Mouse (Mus musculus) hindbrain, embryonic 14.5 days (tissue): ENCODE measurements around the gene Fam120a. TPM values are rescaled to one million over a fixed set of nuclear protein-coding genes. Genes with fewer than 3 reads are reported as not detected.

ENCODE experiments used
- ATAC-seq: fragments of 200-750 bp; cut with Nextera tagmentation; 2 replicates; pipeline ENCODE4 v1.8.0; 2017; ENCODE audit warnings: moderate number of reproducible peaks, mild to moderate bottlenecking, moderate TSS enrichment, moderate library complexity; ENCODE audit not compliant: low FRiP score
- DNase-seq: peaks from one replicate; pipeline ENCODE4 v3.0.0-alpha.2; 2015; ENCODE audit warnings: low spot score
- H3K27ac ChIP-seq: fragments of 300-500 bp; sonication (generic); 2 replicates; pipeline ENCODE4 v1.5.1; 2014; ENCODE audit warnings: mild to moderate bottlenecking, moderate library complexity
- H3K27me3 ChIP-seq: fragments of 300-500 bp; sonication (generic); 2 replicates; pipeline ENCODE4 v1.6.1; 2014; ENCODE audit warnings: mild to moderate bottlenecking, low read length, mixed read lengths; ENCODE audit not compliant: control insufficient read depth, insufficient read depth
- H3K36me3 ChIP-seq: fragments of 300-500 bp; sonication (generic); replicated peaks from 2 replicates; pipeline ENCODE4 v1.6.1; 2014; ENCODE audit not compliant: control insufficient read depth, insufficient read depth
- H3K4me1 ChIP-seq: fragments of 300-500 bp; sonication (generic); replicated peaks from 2 replicates; pipeline ENCODE4 v1.6.1; 2014; ENCODE audit warnings: antibody characterized with exemption, low read length, mixed read lengths; ENCODE audit not compliant: control insufficient read depth, insufficient read depth
- H3K4me2 ChIP-seq: fragments of 300-500 bp; sonication (generic); replicated peaks from 2 replicates; pipeline ENCODE4 v1.6.1; 2014; ENCODE audit warnings: mild to moderate bottlenecking, moderate library complexity
- H3K4me3 ChIP-seq: fragments of 300-500 bp; sonication (generic); replicated peaks from 2 replicates; pipeline ENCODE4 v1.5.1; 2014; ENCODE audit warnings: mild to moderate bottlenecking, low read length
- H3K9ac ChIP-seq: fragments of 300-500 bp; sonication (generic); 2 replicates; pipeline ENCODE4 v1.6.1; 2014
- H3K9me3 ChIP-seq: fragments of 300-500 bp; sonication (generic); 2 replicates; pipeline ENCODE4 v1.6.1; 2016; ENCODE audit warnings: low read length; ENCODE audit not compliant: control insufficient read depth
- WGBS: fragments of 180-500 bp; shearing (Covaris S2); extraction: QIAGEN DNeasy Blood & Tissue Kit; methylation state at CpG from one replicate; pipeline ENCODE4 v1.1.7; 2014; 5-methylcytosine and 5-hydroxymethylcytosine counted together
- polyA plus RNA-seq: library from polyadenylated mRNA; unstranded; fragments of >200 nt; fragmentation: Nextera tagmentation; extraction: Ambion mirVana; gene quantifications from 2 replicates; pipeline ENCODE4 v1.2.1, GENCODE M21; 2014

Fam120a gene
- polyA plus RNA-seq, 1 experiment from 2014 or later: 16.6 TPM

DNA sequence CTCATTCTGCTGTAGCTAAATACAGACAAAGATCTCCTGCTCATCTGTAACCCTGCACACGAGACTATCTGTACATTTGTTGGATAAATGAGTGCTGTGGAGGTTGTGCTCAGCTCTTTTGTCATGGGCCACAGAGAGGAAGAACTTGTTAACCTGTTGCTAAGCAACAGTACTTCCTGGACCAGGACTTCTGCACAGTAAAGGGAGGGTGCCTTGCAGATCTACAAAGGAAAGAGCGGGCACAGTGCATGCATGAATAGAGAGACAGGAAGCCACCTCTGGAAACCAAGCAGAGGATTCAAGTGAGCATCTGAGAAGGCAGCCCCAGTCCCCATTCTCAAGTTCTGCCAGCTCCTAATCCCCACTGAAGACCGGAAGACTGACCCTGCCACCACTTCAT lies 27.1 kb upstream of the Fam120a start:
- no peak overlapping the region for H3K4me2 ChIP-seq
- no peak for DNase-seq

DNA sequence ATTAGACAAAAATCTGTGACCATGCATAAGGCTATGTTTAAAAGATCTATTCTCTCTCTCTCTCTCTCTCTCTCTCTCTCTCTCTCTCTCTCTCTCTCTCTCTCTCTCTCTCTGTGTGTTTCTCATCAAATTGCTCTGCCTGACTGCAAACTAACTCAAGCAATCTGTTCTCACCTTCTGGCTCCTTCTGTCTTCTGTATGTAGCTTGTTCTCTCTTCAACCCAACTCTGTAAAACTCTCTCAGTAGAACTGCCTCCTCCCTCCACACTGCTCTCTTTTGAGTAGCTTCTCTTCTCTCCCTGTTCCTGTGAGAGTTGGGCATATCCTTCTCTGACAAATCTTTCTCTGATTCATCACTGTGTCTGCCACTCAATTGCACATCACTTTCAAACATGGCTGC lies 25.1 kb upstream of the Fam120a start:
- no peaks in the 10 kb centered on the region for H3K4me1 ChIP-seq
- H3K27ac ChIP-seq: no peak overlapping the region
- H3K4me3 ChIP-seq: no peak overlapping the region
- H3K9me3 ChIP-seq: no peaks in the 10 kb centered on the region
- H3K9ac ChIP-seq: no peak overlapping the region
- H3K4me2 ChIP-seq: no peak overlapping the region
- no peak for ATAC-seq
- no peaks in the 10 kb centered on the region for H3K27me3 ChIP-seq
- H3K36me3 ChIP-seq: no peaks in the 10 kb centered on the region
- no peak for DNase-seq

More for the DNA sequence above, 27.1 kb upstream of the Fam120a start:
- 17% methylated on average over 3 of the region's 3 CpGs for WGBS
- ATAC-seq: peak; percentile 57; the same call in 1 of the 2 replicates
- no peak overlapping the region for H3K9ac ChIP-seq
- no peaks in the 10 kb centered on the region for H3K27me3 ChIP-seq
- H3K4me3 ChIP-seq: no peak overlapping the region
- H3K9me3 ChIP-seq: no peaks in the 10 kb centered on the region
- H3K27ac ChIP-seq: no peak overlapping the region
- no peaks in the 10 kb centered on the region for H3K4me1 ChIP-seq
- H3K36me3 ChIP-seq: no peaks in the 10 kb centered on the region

DNA sequence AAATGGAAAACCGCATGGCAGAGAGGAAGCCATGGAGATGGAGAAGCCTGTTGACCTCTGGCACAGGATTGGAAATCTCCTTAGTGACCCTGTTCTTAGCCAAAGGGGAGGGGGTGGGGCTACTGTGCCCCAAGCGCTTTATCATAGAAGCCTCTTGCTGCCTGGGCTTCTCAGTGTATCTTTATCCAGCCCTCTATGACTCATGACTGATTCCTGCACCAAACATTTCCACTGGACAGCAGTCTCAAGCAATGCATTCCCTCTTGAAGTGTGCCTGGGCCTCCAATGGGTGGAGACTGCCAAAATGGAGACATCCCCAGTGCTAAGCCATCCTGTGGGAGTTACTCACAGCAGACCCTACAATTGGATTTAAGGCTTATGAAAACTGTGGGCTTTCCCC lies 22.3 kb upstream of the Fam120a start:
- no peaks in the 10 kb centered on the region for H3K9me3 ChIP-seq
- H3K27me3 ChIP-seq: no peaks in the 10 kb centered on the region
- no peak overlapping the region for H3K4me2 ChIP-seq
- 83% methylated on average over 2 of the region's 2 CpGs for WGBS
- no peak overlapping the region for H3K9ac ChIP-seq
- no peak overlapping the region for H3K27ac ChIP-seq
- H3K4me1 ChIP-seq: no peaks in the 10 kb centered on the region
- H3K36me3 ChIP-seq: no peaks in the 10 kb centered on the region
- ATAC-seq (no peak), DNase-seq (no peak)
- no peak overlapping the region for H3K4me3 ChIP-seq

DNA sequence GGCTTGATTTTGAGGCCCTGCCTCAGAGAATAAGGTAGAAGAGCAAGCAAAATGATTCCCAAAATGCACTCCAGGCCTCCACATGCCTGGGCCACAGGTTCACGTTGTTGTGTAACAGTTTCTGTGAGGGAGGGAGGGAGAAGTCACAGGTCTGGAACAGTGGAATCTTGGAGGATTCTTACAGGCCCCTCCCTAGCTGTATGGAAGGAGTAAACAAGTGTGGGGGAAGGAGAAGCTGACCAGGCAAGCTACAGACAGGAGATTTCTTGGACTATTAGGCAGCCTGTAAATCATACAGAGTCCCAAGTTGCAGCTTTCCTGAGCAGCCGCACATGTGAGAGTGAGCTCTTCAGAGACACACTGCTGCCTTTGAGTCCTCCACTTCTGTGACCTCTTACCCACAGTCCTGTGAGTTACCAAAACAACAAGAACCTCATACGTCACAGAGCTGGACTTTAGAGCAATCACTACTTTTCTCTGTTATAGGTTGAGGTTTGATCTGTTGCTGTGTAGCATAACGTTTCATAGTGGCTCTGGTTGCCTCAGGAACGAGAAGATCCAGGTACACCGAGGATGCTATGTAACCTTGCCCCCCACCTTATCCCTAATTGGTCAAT lies 14.8 kb upstream of the Fam120a start:
- H3K27me3 ChIP-seq: no peaks in the 10 kb centered on the region
- H3K9me3 ChIP-seq: no peaks in the 10 kb centered on the region
- H3K4me1 ChIP-seq: no peaks in the 10 kb centered on the region
- no peak overlapping the region for H3K27ac ChIP-seq
- WGBS: 86% methylated on average over 6 of the region's 6 CpGs
- no peak overlapping the region for H3K4me2 ChIP-seq
- H3K9ac ChIP-seq: no peak overlapping the region
- no peak overlapping the region for H3K4me3 ChIP-seq
- H3K36me3 ChIP-seq: no peaks in the 10 kb centered on the region
- no peak for DNase-seq
- ATAC-seq: no peak

DNA sequence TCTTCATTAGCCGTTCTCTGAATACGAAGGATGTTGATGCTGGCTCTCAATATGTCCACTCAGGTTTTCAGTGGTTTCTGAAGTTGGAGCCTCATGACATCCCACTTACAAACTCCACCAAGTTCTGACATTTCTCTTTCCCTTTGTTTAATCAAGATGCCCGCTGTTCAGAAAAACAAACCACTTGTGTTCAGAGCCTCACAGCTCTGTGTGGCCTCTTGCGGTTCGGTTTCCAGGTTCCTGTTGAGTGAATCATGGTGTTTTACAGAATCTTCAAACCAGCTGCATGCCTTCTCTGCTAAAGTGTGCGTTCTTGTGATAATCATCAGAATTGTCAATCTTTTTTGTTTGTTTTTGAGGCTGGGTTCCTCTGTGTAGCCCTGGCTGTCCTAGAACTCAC lies 11.3 kb upstream of the Fam120a start:
- H3K27me3 ChIP-seq: no peaks in the 10 kb centered on the region
- H3K4me2 ChIP-seq: no peak overlapping the region
- H3K4me1 ChIP-seq: no peaks in the 10 kb centered on the region
- no peak overlapping the region for H3K27ac ChIP-seq
- H3K9me3 ChIP-seq: no peaks in the 10 kb centered on the region
- 72% methylated on average over 6 of the region's 6 CpGs for WGBS
- ATAC-seq (no peak), DNase-seq (no peak)
- no peak overlapping the region for H3K9ac ChIP-seq
- no peaks in the 10 kb centered on the region for H3K36me3 ChIP-seq
- H3K4me3 ChIP-seq: no peak overlapping the region

DNA sequence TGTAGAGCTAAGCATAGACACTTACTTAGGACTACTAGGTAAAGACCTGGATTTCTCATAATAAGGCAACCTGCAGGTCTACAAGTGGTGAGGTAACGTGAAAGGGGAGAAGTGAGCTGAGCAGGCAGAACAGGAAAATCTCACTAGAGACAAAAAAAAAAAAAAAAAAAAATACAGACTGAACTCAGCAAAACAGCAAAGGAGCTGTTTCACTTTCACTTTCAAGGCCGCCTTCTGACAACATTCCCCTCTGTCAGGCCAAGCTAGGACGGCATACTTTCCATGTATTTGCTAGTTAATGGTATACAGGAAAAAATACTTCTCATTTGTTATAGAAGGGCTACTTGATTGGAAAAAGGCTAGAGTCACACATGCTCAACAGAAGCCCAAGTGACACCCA lies 10.0 kb upstream of the Fam120a start:
- WGBS: 91% methylated on average over 3 of the region's 3 CpGs
- Histone ChIP-seq H3K27ac (no peak overlapping the region), H3K9ac (no peak overlapping the region), H3K27me3 (no peaks in the 10 kb centered on the region), H3K4me2 (no peak overlapping the region), H3K4me3 (no peak overlapping the region), H3K9me3 (no peaks in the 10 kb centered on the region), H3K4me1 (no peaks in the 10 kb centered on the region), H3K36me3 (no peaks in the 10 kb centered on the region)
- ATAC-seq (no peak), DNase-seq (no peak)

DNA sequence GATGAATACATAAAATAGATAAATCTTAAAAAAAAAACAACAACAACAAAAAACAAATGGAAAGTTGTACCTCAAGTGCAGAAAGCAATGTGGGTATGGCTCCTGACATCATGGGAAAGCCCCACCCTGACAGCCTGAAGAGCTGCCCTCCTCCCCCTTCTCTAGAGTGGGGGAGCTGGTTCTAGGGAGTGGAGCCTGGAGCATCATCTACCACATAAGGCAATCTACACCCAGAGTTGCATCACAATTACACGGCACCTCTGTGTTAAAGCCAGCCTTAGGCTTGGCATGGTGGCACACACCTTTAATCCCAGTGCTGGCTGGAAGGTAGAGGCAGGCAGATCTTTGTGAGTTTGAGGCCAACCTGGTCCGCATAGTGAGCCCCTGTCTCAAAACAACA lies 6.9 kb upstream of the Fam120a start:
- Histone ChIP-seq H3K36me3 (0 out of 2 replicates have a peak, but pooled peaks cover 8% of the 10 kb centered on the region), H3K27ac (no peak overlapping the region), H3K4me2 (no peak overlapping the region), H3K4me1 (no peaks in the 10 kb centered on the region), H3K9ac (no peak overlapping the region), H3K9me3 (no peaks in the 10 kb centered on the region), H3K27me3 (no peaks in the 10 kb centered on the region), H3K4me3 (no peak overlapping the region)
- DNase-seq: no peak
- no peak for ATAC-seq
- 92% methylated on average over 2 of the region's 2 CpGs for WGBS

DNA sequence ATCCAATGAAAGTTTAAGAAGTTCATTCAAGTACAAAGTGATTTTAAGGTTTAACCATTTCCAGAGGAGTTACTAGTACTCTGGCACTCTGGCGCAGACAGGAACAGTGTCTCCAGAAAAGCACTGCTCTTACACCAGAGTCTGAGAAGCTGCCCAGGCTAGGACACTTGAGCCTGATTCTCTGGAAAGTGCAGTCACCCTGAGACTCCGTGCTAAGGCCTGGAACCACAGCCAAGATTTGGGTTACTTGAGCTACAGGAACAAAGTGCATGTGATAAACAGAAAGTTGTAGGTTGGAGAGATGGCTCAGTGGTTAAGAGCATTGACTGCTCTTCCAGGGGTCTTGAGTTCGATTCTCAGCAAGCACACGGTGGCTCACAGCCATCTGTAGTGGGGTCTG lies 6.4 kb upstream of the Fam120a start:
- H3K27ac ChIP-seq: no peak overlapping the region
- no peak overlapping the region for H3K4me3 ChIP-seq
- no peak overlapping the region for H3K9ac ChIP-seq
- DNase-seq: no peak
- no peak for ATAC-seq
- H3K36me3 ChIP-seq: 0 out of 2 replicates have a peak, but pooled peaks cover 8% of the 10 kb centered on the region
- WGBS: 91% methylated on average over 4 of the region's 4 CpGs
- H3K4me2 ChIP-seq: no peak overlapping the region
- H3K27me3 ChIP-seq: no peaks in the 10 kb centered on the region
- H3K9me3 ChIP-seq: no peaks in the 10 kb centered on the region
- H3K4me1 ChIP-seq: peaks cover 4% of the 10 kb centered on the region; the same call in 1 of the 2 replicates

DNA sequence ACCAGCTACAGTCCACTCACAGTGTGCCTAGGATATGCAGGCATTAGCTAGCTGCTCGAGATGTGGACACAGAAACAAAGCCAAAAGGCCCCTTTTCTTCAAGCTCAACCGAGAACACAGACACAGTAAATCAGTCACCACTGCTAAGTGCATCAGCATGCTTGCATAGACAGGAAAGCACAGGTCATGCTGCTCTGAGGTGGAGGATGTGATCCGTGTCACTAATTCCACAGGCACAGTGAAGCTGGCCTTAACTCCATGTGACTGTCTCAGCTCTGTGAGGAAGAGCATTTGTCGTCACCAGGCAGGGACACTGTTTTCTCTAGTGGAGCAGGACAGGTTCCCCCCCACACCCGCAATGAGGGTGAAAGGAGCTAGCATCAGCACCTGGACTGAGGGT lies 5.4 kb upstream of the Fam120a start:
- peaks cover 8% of the 10 kb centered on the region; the same call in 1 of the 2 replicates for H3K4me1 ChIP-seq
- H3K4me3 ChIP-seq: no peak overlapping the region
- no peak overlapping the region for H3K4me2 ChIP-seq
- H3K9ac ChIP-seq: no peak overlapping the region
- H3K27me3 ChIP-seq: no peaks in the 10 kb centered on the region
- no peaks in the 10 kb centered on the region for H3K9me3 ChIP-seq
- H3K36me3 ChIP-seq: 0 out of 2 replicates have a peak, but pooled peaks cover 8% of the 10 kb centered on the region
- 63% methylated on average over 5 of the region's 5 CpGs for WGBS
- ATAC-seq: no peak
- H3K27ac ChIP-seq: no peak overlapping the region
- DNase-seq: no peak

DNA sequence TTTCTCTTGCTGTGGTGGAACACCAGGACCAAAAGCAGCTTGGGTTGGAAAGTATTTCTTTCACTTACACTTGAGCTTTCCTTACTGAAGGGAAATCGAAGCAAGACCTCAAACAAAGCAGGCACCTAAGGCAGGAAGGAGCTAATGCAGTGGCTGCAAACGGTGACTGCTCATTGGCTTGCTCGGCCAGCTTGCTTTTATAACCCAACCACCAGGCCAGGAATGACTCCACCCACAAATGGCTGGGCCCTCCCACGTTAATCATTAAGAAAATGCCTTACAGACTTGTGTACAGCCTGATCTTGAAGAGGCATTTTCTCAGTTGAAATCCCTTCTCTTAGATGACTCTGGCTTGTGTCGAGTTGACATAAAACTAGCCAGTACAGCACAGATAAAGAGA lies 3.2 kb upstream of the Fam120a start:
- WGBS: 59% methylated on average over 5 of the region's 5 CpGs
- H3K9ac ChIP-seq: no peak overlapping the region
- H3K27me3 ChIP-seq: no peaks in the 10 kb centered on the region
- 0 out of 2 replicates have a peak, but pooled peaks cover 8% of the 10 kb centered on the region for H3K36me3 ChIP-seq
- ATAC-seq (no peak), DNase-seq (no peak)
- no peak overlapping the region for H3K4me2 ChIP-seq
- H3K9me3 ChIP-seq: no peaks in the 10 kb centered on the region
- no peak overlapping the region for H3K4me3 ChIP-seq
- H3K27ac ChIP-seq: no peak overlapping the region
- H3K4me1 ChIP-seq: peaks cover 16% of the 10 kb centered on the region
